Mouse (Mus musculus): ENCODE measurements at regions not wholly inside any gene's neighbourhood (a gene's known extent, or its start where the extent isn't known, plus 50 kb on each side); places are given as distances from the start of the nearest gene placed in this dataset.

- no peaks in the 10 kb centered on the region for H3K9me3 ChIP-seq (ENCODE audit: low read length)
- no peak for TF ChIP-seq CTCF (IDR thresholded peaks at IDR 0.05; ENCODE audit: low read depth)
- ATAC-seq (no peak), DNase-seq (no peak)
- H3K27me3 ChIP-seq (ENCODE audit: insufficient read depth, low read length) = peaks cover 21% of the 10 kb centered on the region
- H3K9ac ChIP-seq = no peak overlapping the region
- 0 out of 2 replicates have a peak, but pooled peaks cover 3% of the 10 kb centered on the region for H3K4me1 ChIP-seq (ENCODE audit: insufficient read depth)
- no peak overlapping the region for H3K27ac ChIP-seq (ENCODE audit: low read depth, low read length)
- no peak overlapping the region for H3K4me2 ChIP-seq (ENCODE audit: low read depth)
- H3K4me3 ChIP-seq (ENCODE audit: low read depth, low read length) = no peak overlapping the region
- WGBS = 48% methylated on average over 9 of the region's 9 CpGs
- H3K36me3 ChIP-seq (ENCODE audit: insufficient read depth) = no peaks in the 10 kb centered on the region
Observed at GRCm38 (mm10) chr12:110185399-110185798, 93.5 kb upstream of the Dio3 start.

- no peak for DNase-seq
- Histone ChIP-seq H3K9ac (no peak overlapping the region), H3K4me2 (ENCODE audit: low read depth) (no peak overlapping the region), H3K27ac (ENCODE audit: low read depth, low read length) (no peak overlapping the region), H3K4me3 (ENCODE audit: low read depth, low read length) (no peak overlapping the region), H3K36me3 (ENCODE audit: insufficient read depth) (no peaks in the 10 kb centered on the region), H3K9me3 (ENCODE audit: low read length) (no peaks in the 10 kb centered on the region), H3K27me3 (ENCODE audit: insufficient read depth, low read length) (peaks cover 26% of the 10 kb centered on the region), H3K4me1 (ENCODE audit: insufficient read depth) (0 out of 2 replicates have a peak, but pooled peaks cover 3% of the 10 kb centered on the region)
- TF ChIP-seq CTCF (IDR thresholded peaks at IDR 0.05; ENCODE audit: low read depth) = no peak
- WGBS = 28% methylated on average over 3 of the region's 3 CpGs
- no peak for ATAC-seq
Observed at GRCm38 (mm10) chr12:110186381-110186780, 92.5 kb upstream of the Dio3 start.

- Histone ChIP-seq H3K9me3 (ENCODE audit: low read length) (no peaks in the 10 kb centered on the region), H3K36me3 (ENCODE audit: insufficient read depth) (no peaks in the 10 kb centered on the region), H3K4me3 (ENCODE audit: low read depth, low read length) (no peak overlapping the region), H3K4me1 (ENCODE audit: insufficient read depth) (0 out of 2 replicates have a peak, but pooled peaks cover 3% of the 10 kb centered on the region), H3K9ac (no peak overlapping the region), H3K27me3 (ENCODE audit: insufficient read depth, low read length) (peaks cover 29% of the 10 kb centered on the region), H3K4me2 (ENCODE audit: low read depth) (no peak overlapping the region), H3K27ac (ENCODE audit: low read depth, low read length) (no peak overlapping the region)
- ATAC-seq = no peak
- DNase-seq = no peak
- TF ChIP-seq CTCF (IDR thresholded peaks at IDR 0.05; ENCODE audit: low read depth) = no peak
- whole genome bisulfite sequencing = 9% methylated on average over 10 of the region's 10 CpGs
Observed at GRCm38 (mm10) chr12:110186911-110187245, 92.0 kb upstream of the Dio3 start.

- peak overlapping the region; percentile 22; the same call in 1 of the 2 replicates for H3K9ac ChIP-seq
- H3K4me2 ChIP-seq (ENCODE audit: low read depth) = peak overlapping the region; percentile 39
- H3K27me3 ChIP-seq (ENCODE audit: insufficient read depth, low read length) = peaks cover 32% of the 10 kb centered on the region
- DNase-seq (no peak), ATAC-seq (peak; percentile 14; the same call in 1 of the 2 replicates)
- WGBS = 3% methylated on average over 46 of the region's 49 CpGs
- no peaks in the 10 kb centered on the region for H3K9me3 ChIP-seq (ENCODE audit: low read length)
- H3K4me3 ChIP-seq (ENCODE audit: low read depth, low read length) = peak overlapping the region; percentile 16; the same call in 1 of the 2 replicates
- peak overlapping the region; percentile 21; the same call in 1 of the 2 replicates for H3K27ac ChIP-seq (ENCODE audit: low read depth, low read length)
- no peak for TF ChIP-seq CTCF (IDR thresholded peaks at IDR 0.05; ENCODE audit: low read depth)
- no peaks in the 10 kb centered on the region for H3K36me3 ChIP-seq (ENCODE audit: insufficient read depth)
- H3K4me1 ChIP-seq (ENCODE audit: insufficient read depth) = 0 out of 2 replicates have a peak, but pooled peaks cover 3% of the 10 kb centered on the region
Observed at GRCm38 (mm10) chr12:110187246-110188135, 91.4 kb upstream of the Dio3 start.

- Histone ChIP-seq H3K4me1 (ENCODE audit: insufficient read depth) (0 out of 2 replicates have a peak, but pooled peaks cover 3% of the 10 kb centered on the region), H3K27ac (ENCODE audit: low read depth, low read length) (peak overlapping the region; percentile 21; the same call in 1 of the 2 replicates), H3K9ac (peak overlapping the region; percentile 22), H3K4me2 (ENCODE audit: low read depth) (peak overlapping the region; percentile 39), H3K27me3 (ENCODE audit: insufficient read depth, low read length) (peaks cover 32% of the 10 kb centered on the region), H3K36me3 (ENCODE audit: insufficient read depth) (no peaks in the 10 kb centered on the region), H3K4me3 (ENCODE audit: low read depth, low read length) (0 out of 2 replicates have a peak overlapping the region, but pooled peaks have one; percentile 7), H3K9me3 (ENCODE audit: low read length) (no peaks in the 10 kb centered on the region)
- WGBS = 4% methylated on average over 29 of the region's 29 CpGs
- no peak for TF ChIP-seq CTCF (IDR thresholded peaks at IDR 0.05; ENCODE audit: low read depth)
- DNase-seq (no peak), ATAC-seq (peak; percentile 32; the same call in 1 of the 2 replicates)
Observed at GRCm38 (mm10) chr12:110188136-110188631, 90.7 kb upstream of the Dio3 start.

- no peak for TF ChIP-seq CTCF (IDR thresholded peaks at IDR 0.05; ENCODE audit: low read depth)
- Histone ChIP-seq H3K27me3 (ENCODE audit: insufficient read depth, low read length) (peaks cover 32% of the 10 kb centered on the region), H3K4me1 (ENCODE audit: insufficient read depth) (0 out of 2 replicates have a peak, but pooled peaks cover 3% of the 10 kb centered on the region), H3K9ac (peak overlapping the region; percentile 22), H3K4me3 (ENCODE audit: low read depth, low read length) (peak overlapping the region; percentile 7; the same call in 1 of the 2 replicates), H3K36me3 (ENCODE audit: insufficient read depth) (no peaks in the 10 kb centered on the region), H3K27ac (ENCODE audit: low read depth, low read length) (no peak overlapping the region), H3K4me2 (ENCODE audit: low read depth) (peak overlapping the region; percentile 39), H3K9me3 (ENCODE audit: low read length) (no peaks in the 10 kb centered on the region)
- peak; percentile 9; the same call in 1 of the 2 replicates for ATAC-seq
- 4% methylated on average over 39 of the region's 39 CpGs for WGBS
- DNase-seq = peak; percentile 32
Observed at GRCm38 (mm10) chr12:110188641-110189328, 90.1 kb upstream of the Dio3 start.
